Mouse (Mus musculus): ENCODE measurements at regions not wholly inside any gene's neighbourhood (a gene's known extent, or its start where the extent isn't known, plus 50 kb on each side); places are given as distances from the start of the nearest gene placed in this dataset.

GRCm38 (mm10) chr10:111897361-111897760, 75.1 kb upstream of the Krr1 start:
- no peaks in the 10 kb centered on the region for H3K9me3 ChIP-seq (ENCODE audit: control insufficient read depth, low read length)
- no peaks in the 10 kb centered on the region for H3K4me1 ChIP-seq (ENCODE audit: control insufficient read depth)
- no peak overlapping the region for H3K4me3 ChIP-seq (replicated peaks)
- H3K36me3 ChIP-seq (ENCODE audit: control insufficient read depth): no peaks in the 10 kb centered on the region
- TF ChIP-seq GATA1 (IDR thresholded peaks at IDR 0.05; ENCODE audit: low read length) (no peak), TAL1 (IDR thresholded peaks at IDR 0.05; ENCODE audit: low read length) (no peak)
- no peaks in the 10 kb centered on the region for H3K27me3 ChIP-seq (ENCODE audit: control insufficient read depth)

GRCm38 (mm10) chr10:111900723-111901716, 71.4 kb upstream of the Krr1 start:
- no peak overlapping the region for H3K4me3 ChIP-seq (replicated peaks)
- no peaks in the 10 kb centered on the region for H3K4me1 ChIP-seq (ENCODE audit: control insufficient read depth)
- no peaks in the 10 kb centered on the region for H3K27me3 ChIP-seq (ENCODE audit: control insufficient read depth)
- no peak for TF ChIP-seq TAL1 (IDR thresholded peaks at IDR 0.05; ENCODE audit: low read length)
- no peak for TF ChIP-seq GATA1 (IDR thresholded peaks at IDR 0.05; ENCODE audit: low read length)
- H3K36me3 ChIP-seq (ENCODE audit: control insufficient read depth): no peaks in the 10 kb centered on the region
- no peaks in the 10 kb centered on the region for H3K9me3 ChIP-seq (ENCODE audit: control insufficient read depth, low read length)

DNA sequence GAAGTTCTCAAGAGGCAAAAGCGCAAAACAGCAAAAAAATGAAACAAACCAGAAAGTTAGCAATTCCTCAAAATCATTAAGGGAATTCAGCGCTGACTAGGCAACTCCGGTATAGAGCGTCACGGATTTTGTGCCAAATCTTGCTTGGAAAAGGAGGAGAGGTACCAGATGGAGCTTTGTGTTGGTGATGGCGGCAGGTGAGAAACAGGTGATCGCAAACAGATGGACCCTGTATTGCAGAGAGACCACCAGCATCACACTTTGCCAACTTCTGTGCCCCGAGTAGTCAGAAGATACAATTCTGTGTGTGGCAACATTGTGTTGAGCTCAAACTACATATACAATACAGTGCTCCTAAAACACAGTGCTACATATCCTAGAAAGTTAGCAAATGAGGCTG, 68.5 kb upstream of the Krr1 start:
- Histone ChIP-seq H3K4me1 (ENCODE audit: control insufficient read depth) (no peaks in the 10 kb centered on the region), H3K27me3 (ENCODE audit: control insufficient read depth) (no peaks in the 10 kb centered on the region), H3K9me3 (ENCODE audit: control insufficient read depth, low read length) (no peaks in the 10 kb centered on the region), H3K4me3 (replicated peaks) (no peak overlapping the region), H3K36me3 (ENCODE audit: control insufficient read depth) (no peaks in the 10 kb centered on the region)
- TF ChIP-seq TAL1 (IDR thresholded peaks at IDR 0.05; ENCODE audit: low read length) (no peak), GATA1 (IDR thresholded peaks at IDR 0.05; ENCODE audit: low read length) (no peak)

GRCm38 (mm10) chr10:111907836-111908235, 64.6 kb upstream of the Krr1 start:
- H3K4me1 ChIP-seq (ENCODE audit: control insufficient read depth): no peaks in the 10 kb centered on the region
- 0 out of 2 replicates have a peak, but pooled peaks cover 2% of the 10 kb centered on the region for H3K9me3 ChIP-seq (ENCODE audit: control insufficient read depth, low read length)
- H3K4me3 ChIP-seq (replicated peaks): no peak overlapping the region
- TF ChIP-seq GATA1 (IDR thresholded peaks at IDR 0.05; ENCODE audit: low read length) (no peak), TAL1 (IDR thresholded peaks at IDR 0.05; ENCODE audit: low read length) (no peak)
- no peaks in the 10 kb centered on the region for H3K36me3 ChIP-seq (ENCODE audit: control insufficient read depth)
- no peaks in the 10 kb centered on the region for H3K27me3 ChIP-seq (ENCODE audit: control insufficient read depth)

DNA sequence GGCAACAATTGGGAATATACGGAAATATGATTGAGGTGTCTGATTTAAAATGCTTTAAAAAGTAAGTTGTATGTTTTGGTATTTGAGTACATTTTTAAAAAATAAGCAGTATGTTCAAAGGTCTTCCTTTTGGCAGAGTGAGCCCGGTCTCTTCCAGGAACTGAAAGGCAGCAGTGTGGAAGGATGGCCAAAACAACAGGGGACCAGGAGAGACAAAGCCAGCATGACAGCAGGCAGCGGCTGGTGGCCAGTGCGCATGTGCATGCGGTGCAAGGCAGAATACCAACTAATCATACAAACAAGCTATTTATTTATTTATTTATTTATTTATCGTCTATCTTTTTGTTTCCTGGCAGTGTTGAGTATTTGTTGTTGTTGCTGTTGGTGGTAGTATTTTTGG, 59.9 kb upstream of the Krr1 start:
- Histone ChIP-seq H3K9me3 (ENCODE audit: control insufficient read depth, low read length) (0 out of 2 replicates have a peak, but pooled peaks cover 2% of the 10 kb centered on the region), H3K4me1 (ENCODE audit: control insufficient read depth) (no peaks in the 10 kb centered on the region), H3K27me3 (ENCODE audit: control insufficient read depth) (no peaks in the 10 kb centered on the region), H3K36me3 (ENCODE audit: control insufficient read depth) (no peaks in the 10 kb centered on the region), H3K4me3 (replicated peaks) (no peak overlapping the region)
- no peak for TF ChIP-seq GATA1 (IDR thresholded peaks at IDR 0.05; ENCODE audit: low read length)
- no peak for TF ChIP-seq TAL1 (IDR thresholded peaks at IDR 0.05; ENCODE audit: low read length)

- H3K4me3 ChIP-seq (replicated peaks): no peak overlapping the region
- H3K4me1 ChIP-seq (ENCODE audit: control insufficient read depth): no peaks in the 10 kb centered on the region
- no peaks in the 10 kb centered on the region for H3K27me3 ChIP-seq (ENCODE audit: control insufficient read depth)
- TF ChIP-seq TAL1 (IDR thresholded peaks at IDR 0.05; ENCODE audit: low read length): no peak
- TF ChIP-seq GATA1 (IDR thresholded peaks at IDR 0.05; ENCODE audit: low read length): no peak
- H3K36me3 ChIP-seq (ENCODE audit: control insufficient read depth): no peaks in the 10 kb centered on the region
- H3K9me3 ChIP-seq (ENCODE audit: control insufficient read depth, low read length): 0 out of 2 replicates have a peak, but pooled peaks cover 2% of the 10 kb centered on the region
These were observed 59.2 kb upstream of the Krr1 start for GRCm38 (mm10) chr10:111913066-111913785.

GRCm38 (mm10) chr10:111914231-111914630, 58.2 kb upstream of the Krr1 start:
- Histone ChIP-seq H3K9me3 (ENCODE audit: control insufficient read depth, low read length) (0 out of 2 replicates have a peak, but pooled peaks cover 2% of the 10 kb centered on the region), H3K27me3 (ENCODE audit: control insufficient read depth) (no peaks in the 10 kb centered on the region), H3K36me3 (ENCODE audit: control insufficient read depth) (no peaks in the 10 kb centered on the region), H3K4me1 (ENCODE audit: control insufficient read depth) (peaks cover under 1% of the 10 kb centered on the region), H3K4me3 (replicated peaks) (no peak overlapping the region)
- no peak for TF ChIP-seq TAL1 (IDR thresholded peaks at IDR 0.05; ENCODE audit: low read length)
- no peak for TF ChIP-seq GATA1 (IDR thresholded peaks at IDR 0.05; ENCODE audit: low read length)

DNA sequence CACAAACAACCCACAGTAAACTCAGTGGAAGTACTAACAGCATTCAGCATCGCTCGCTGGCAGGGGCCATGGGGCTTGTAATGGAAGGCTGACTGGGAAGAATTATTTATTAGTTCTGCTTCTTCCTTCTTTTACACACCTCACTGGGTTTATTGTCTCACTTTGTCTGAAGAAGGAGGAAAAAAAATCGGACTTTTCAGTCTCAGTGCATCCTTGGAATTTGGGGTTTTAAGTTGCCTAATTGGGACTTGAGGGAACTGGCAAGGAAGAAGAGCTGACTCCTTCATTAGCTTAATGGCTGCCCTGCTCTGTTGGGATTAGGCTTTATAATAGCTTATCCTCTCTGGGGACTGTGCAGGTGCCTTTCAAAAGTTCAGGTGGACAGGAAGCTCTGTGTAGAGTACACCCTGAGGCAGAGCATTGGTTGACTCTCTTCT, 54.4 kb upstream of the Krr1 start:
- H3K9me3 ChIP-seq (ENCODE audit: control insufficient read depth, low read length): no peaks in the 10 kb centered on the region
- no peaks in the 10 kb centered on the region for H3K27me3 ChIP-seq (ENCODE audit: control insufficient read depth)
- TF ChIP-seq GATA1 (IDR thresholded peaks at IDR 0.05; ENCODE audit: low read length): no peak
- TF ChIP-seq TAL1 (IDR thresholded peaks at IDR 0.05; ENCODE audit: low read length): no peak

DNA sequence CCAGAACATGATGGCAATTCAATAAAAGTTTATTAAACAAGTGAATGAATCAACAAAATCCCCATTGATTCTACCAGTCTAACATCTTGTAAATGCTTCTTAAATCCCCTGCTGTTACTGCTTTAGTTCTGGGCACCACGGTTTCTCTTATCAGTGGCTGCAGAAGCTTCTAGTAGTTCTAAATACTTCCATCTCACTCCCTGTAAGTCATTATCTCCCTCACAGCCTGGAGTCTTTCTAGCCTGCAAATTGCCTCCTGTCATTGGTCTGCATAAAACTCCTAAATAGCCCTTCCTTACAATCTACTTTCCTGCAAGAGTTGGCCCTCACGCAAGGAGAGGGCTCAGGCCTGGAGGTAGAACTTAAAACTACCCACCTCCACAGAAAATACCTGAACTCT, 53.0 kb upstream of the Krr1 start:
- TF ChIP-seq GATA1 (IDR thresholded peaks at IDR 0.05; ENCODE audit: low read length) (no peak), TAL1 (IDR thresholded peaks at IDR 0.05; ENCODE audit: low read length) (no peak)
- peaks cover 12% of the 10 kb centered on the region for H3K4me1 ChIP-seq (ENCODE audit: control insufficient read depth)

More for the DNA sequence above, 54.4 kb upstream of the Krr1 start:
- Histone ChIP-seq H3K4me3 (replicated peaks) (no peak overlapping the region), H3K36me3 (ENCODE audit: control insufficient read depth) (no peaks in the 10 kb centered on the region), H3K4me1 (ENCODE audit: control insufficient read depth) (peaks cover 9% of the 10 kb centered on the region)

More for the DNA sequence above, 53.0 kb upstream of the Krr1 start:
- H3K27me3 ChIP-seq (ENCODE audit: control insufficient read depth): no peaks in the 10 kb centered on the region
- no peaks in the 10 kb centered on the region for H3K9me3 ChIP-seq (ENCODE audit: control insufficient read depth, low read length)
- no peak overlapping the region for H3K4me3 ChIP-seq (replicated peaks)
- H3K36me3 ChIP-seq (ENCODE audit: control insufficient read depth): no peaks in the 10 kb centered on the region
